Mouse (Mus musculus) hematopoietic stem cell, adult 5-6 weeks (primary cell): ENCODE data around the gene Bbc3. TPM values are rescaled to one million over a fixed set of nuclear protein-coding genes. Genes with fewer than 3 reads are reported as not detected.

Source experiments
- ATAC-seq, 2 experiments: fragments of 125-278 bp in 1 of 2; replicated peaks in 1 of 2; 2 replicates each; pipeline ENCODE4 v1.8.0; 2016 to 2017; ENCODE audit warnings: inconsistent platforms in 2 of 2, mild to moderate bottlenecking in 2 of 2, moderate number of reproducible peaks in 2 of 2, low read depth in 1 of 2, moderate TSS enrichment in 1 of 2; ENCODE audit not compliant: low FRiP score in 2 of 2, poor library complexity in 2 of 2, severe bottlenecking in 2 of 2, insufficient read depth in 1 of 2, low TSS enrichment in 1 of 2
- total RNA-seq: library from RNA; stranded (forward); fragments of 172-1452, 232-1000 nt; gene quantifications from 2 replicates; pipeline ENCODE4 v1.2.3, GENCODE M21; 2017

Bbc3 gene
- total RNA-seq, 1 experiment from 2014 or later: 4.1 TPM

DNA sequence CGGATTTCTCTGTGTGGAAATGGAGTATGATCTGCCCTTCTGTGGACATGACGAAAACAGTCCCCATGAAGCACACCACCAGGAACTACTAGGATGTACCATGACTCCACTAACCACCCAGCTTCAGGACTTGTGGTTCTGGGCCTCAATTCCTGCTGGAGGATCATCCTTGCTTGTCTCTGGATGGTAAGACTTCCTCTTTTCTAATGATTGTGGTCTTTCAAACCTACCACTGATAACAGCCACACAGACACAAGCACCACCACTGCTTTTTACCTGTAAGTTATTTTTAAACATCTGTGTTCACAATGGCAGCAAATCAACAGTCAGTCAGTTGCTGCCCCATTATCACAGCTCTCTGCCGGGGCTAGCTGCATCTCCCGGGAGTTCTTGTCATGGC is 37.1 kb downstream of the Bbc3 start:
- ATAC-seq: peak in 1 of 2 experiments; percentile 32; a peak in 1 of 4 replicates

DNA sequence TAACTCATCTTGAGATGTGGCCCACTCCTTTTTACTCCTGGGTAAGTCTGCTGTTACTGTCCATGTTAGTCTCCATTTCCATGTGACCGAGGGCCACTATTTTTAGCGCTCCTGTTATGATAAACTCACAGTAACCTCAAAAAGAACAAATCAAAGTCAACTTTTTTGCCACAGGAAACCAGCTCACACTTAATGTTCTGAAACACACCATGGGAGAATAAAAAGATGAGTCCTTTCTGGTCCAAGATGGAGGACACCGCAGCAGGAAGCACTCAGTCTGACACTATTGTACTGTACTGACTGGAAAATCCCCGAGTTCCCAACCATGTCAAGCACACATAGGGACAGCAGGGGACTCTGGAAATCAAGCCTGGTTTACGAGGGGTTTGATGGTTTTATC is 41.8 kb downstream of the Bbc3 start:
- no peak for ATAC-seq

DNA sequence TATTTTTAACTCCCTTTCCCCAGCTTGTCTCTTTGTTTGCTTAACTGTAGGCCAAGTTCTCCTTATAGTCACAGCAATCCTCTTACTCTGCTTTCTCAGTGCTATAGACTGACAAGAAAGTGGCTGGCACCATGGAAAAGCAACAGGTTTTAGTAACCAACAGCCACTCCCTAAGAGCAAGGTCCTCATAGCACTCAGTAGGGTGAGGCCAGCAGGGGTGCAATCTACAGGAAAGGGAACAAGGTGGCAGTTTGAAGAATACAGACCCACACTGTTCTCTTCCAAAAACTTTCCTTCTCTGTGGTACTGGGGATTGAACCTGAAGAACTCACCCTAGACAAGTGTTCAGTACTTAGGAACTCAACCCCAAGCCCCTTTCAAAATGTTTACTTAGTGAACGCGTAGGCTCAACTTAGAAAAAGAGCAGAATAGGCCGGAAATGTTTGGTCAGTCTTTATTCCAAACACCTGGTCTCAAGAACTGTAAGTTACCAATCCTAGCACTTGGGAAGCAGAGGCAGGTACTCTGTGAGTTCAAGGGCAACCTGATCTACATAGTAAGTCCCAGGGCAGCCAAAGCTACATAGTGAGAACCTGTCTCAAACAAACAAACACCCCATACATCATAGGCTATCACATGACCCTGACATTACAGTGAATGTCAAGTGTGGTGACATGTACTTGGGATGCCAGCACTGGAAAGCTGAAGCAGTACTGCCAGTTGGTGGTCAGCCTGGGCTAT is 47.8 kb downstream of the Bbc3 start:
- no peak for ATAC-seq

DNA sequence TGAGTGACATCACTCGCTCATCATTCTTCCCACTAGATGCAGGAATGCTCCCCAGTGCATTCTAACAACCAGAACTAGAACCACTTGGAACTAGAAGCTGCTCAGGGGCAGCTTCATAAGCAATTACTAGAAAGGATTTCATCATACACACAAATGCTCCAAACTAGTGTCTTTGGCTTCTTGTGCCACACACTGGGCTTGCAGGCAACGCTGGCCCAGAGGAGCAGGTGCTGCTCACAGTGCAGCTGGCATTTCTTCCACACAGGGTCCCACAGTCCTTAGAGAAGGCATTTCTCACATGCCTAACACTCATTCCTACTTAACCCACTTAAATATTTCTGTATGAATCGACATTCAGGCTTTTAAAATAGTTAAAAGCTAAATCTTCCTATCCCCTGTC is 49.4 kb downstream of the Bbc3 start:
- ATAC-seq: no peak

DNA sequence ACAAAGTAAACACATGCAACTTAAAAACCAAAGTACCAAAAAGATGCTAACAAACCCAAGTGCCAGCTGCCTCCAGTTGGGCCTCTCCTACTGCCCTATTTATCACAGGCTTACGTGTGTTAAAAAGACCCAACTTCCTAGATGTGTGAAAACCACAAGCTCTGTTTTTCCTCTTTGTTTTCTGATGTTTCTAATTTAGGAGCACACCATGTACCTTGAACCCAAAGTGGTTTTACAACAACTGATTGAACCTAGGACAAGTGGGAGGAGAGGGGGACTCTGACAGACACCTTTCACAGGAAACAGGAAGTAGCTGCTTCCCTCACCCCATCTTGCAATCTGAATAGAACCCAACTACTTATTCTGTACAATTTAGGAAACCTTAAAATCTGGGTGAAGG is 56.1 kb downstream of the Bbc3 start:
- peak; percentile 60 to 66 for ATAC-seq

DNA sequence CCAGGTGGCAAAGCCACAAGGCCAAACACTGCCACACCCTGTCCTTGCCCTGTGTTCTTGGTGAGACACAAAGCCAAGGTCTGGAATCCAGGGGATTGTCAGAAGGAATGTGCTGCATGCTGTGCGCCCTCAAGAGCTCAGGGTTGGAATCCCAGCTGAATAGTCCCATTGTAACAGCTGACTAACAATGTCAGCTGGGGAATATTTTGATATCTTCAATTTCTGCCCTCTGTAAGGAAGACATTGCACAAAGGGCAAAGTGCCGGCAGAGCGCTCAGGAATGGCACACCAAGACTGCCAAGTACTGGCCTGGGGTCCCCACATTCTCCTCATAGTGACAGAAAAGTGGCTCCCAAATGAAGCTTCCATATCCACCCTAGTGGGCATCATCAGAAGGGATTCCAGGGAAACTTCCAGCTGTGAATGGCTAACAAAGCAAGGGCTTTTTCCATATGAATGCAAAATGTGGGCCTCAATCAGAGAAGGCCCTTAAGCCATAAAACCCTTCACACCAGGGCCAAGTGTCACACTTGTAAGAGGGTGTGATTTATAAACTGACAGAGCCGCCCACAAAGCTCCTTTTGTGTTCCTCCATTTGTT is 56.8 kb downstream of the Bbc3 start:
- 0 out of 4 replicates have a peak, but pooled peaks have one; percentile 5 to 39 for ATAC-seq

DNA sequence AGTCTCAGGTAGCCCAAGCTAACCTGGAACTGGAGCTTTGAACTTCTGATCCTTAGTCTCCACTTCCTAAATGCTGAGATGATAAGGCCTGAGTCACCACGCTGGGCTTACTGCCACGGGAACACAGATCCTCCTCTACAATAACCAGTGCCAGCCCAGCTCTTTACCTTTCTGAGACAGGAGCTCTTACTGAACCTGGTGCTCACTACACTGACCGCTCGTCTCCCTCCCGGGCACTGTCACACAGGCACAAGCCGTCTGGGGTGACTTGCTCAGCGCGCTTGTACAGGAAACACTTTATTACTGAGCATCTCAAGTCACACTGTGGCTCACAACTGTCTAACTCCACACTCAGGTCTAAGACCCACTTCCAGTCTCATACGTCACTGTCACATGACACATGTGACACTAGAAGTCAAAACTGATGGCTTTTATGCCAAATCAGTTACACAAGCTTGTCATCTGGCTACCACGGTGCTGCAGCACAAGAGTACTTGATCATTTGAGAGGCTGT is 58.0 kb downstream of the Bbc3 start:
- no peak for ATAC-seq

DNA sequence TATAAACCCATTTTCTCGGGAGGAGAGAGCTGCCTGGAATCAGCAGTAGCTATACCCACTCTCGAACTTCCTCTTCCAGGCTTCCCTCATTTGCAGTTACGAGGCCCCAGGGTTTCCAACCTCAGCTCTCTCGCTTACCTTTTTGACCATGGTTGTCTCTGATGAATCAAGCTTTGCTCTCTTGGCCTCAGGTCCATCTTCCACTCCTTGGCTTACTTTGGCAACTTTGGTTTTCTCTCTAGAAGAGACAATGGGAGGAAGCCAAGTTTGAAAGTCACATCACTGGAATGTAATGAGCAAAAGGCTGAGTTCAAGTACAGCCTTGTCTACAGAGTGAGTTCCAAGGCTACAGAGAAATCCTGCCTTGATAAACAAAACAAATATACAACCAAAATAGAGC is 58.5 kb downstream of the Bbc3 start:
- ATAC-seq: no peak

Other genes starting within 250 kb of the Bbc3 start
- not detected in 2 replicates for gene Zfp541, start 246.6 kb upstream of the Bbc3 start, total RNA-seq
- 44.4 and 53.9 TPM in 2 replicates for gene Napa, start 209.9 kb upstream of the Bbc3 start, total RNA-seq
- gene Kptn, start 188.5 kb upstream of the Bbc3 start, total RNA-seq: 13.8 and 14.8 TPM in 2 replicates
- gene Slc8a2, start 178.6 kb upstream of the Bbc3 start, total RNA-seq: not detected in 2 replicates
- 1.6 and 3.4 TPM in 2 replicates for gene Meis3, start 133.3 kb upstream of the Bbc3 start, total RNA-seq
- gene Dhx34, start 86.4 kb upstream of the Bbc3 start, total RNA-seq: 8.8 and 9.7 TPM in 2 replicates
- gene C5ar2, start 64.2 kb upstream of the Bbc3 start, total RNA-seq: 1.2 and 1.3 TPM in 2 replicates
- gene C5ar1, start 48.9 kb upstream of the Bbc3 start, total RNA-seq: 4.1 and 5.1 TPM in 2 replicates
- 14.0 and 14.3 TPM in 2 replicates for gene Inafm1, start 34.8 kb upstream of the Bbc3 start, total RNA-seq
- 80.8 and 153 TPM in 2 replicates for gene Ccdc9, start 21.6 kb upstream of the Bbc3 start, total RNA-seq
- 316 and 403 TPM in 2 replicates for gene Sae1, start 79.4 kb downstream of the Bbc3 start, total RNA-seq
- gene Zc3h4, start 92.5 kb downstream of the Bbc3 start, total RNA-seq: 38.8 and 53.3 TPM in 2 replicates
- gene Tmem160, start 144.4 kb downstream of the Bbc3 start, total RNA-seq: 6.1 and 11.9 TPM in 2 replicates
- gene Npas1, start 169.3 kb downstream of the Bbc3 start, total RNA-seq: not detected in 2 replicates